Mouse (Mus musculus) MEL (cell line): ENCODE results near the gene Ddx21.

Source experiments
- CTCF ChIP-seq, 3 experiments: IDR thresholded peaks in 2 of 3; conservative IDR thresholded peaks in 1 of 3; 2 replicates each; pipeline ENCODE4 v1.5.1; 2011 to 2012; ENCODE audit warnings: low read length in 3 of 3, low read depth in 2 of 3, mild to moderate bottlenecking in 2 of 3, improper control_type of control experiment in 1 of 3, inconsistent platforms in 1 of 3, mixed read lengths in 1 of 3, moderate library complexity in 1 of 3; ENCODE audit not compliant: control insufficient read depth in 1 of 3, insufficient read depth in 1 of 3, poor library complexity in 1 of 3, severe bottlenecking in 1 of 3
- HCFC1 ChIP-seq: IDR thresholded peaks from 2 replicates; pipeline ENCODE4 v1.6.1; 2012; ENCODE audit warnings: low read depth, mild to moderate bottlenecking, inconsistent platforms, low read length, improper control_type of control experiment, moderate library complexity
- MAX ChIP-seq: IDR thresholded peaks from 2 replicates; pipeline ENCODE4 v1.6.1; 2011; ENCODE audit warnings: low read length, improper control_type of control experiment
- RAD21 ChIP-seq: IDR thresholded peaks from 2 replicates; pipeline ENCODE4 v1.6.1; 2011; ENCODE audit warnings: mild to moderate bottlenecking, low read depth, low read length, improper control_type of control experiment
- ZKSCAN1 ChIP-seq: IDR thresholded peaks from 2 replicates; pipeline ENCODE4 v1.6.1; 2012; ENCODE audit warnings: low read depth, mild to moderate bottlenecking, inconsistent platforms, low read length, improper control_type of control experiment, moderate library complexity

DNA sequence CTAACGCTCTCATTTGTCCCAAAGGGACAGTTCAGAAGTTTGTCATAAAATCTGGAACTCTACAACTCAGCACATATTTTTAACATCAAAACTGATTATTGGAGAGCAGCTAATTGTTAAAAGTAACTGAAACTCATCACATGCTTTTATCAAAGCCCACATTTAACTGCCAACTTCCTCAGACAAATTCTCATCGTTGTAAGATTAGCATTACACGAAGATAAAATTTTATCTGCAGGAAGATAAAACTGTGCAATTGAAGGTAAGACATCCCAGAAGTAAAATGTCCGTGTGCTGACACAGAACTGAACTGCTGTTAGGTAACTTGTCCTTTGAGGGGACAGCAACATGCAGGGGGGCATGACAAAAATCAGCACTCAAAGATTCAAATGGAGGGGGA, 33.2 kb downstream of the Ddx21 start:
- TF ChIP-seq MAX, result no peak
- TF ChIP-seq ZKSCAN1, result no peak
- peak; percentile 46 for TF ChIP-seq HCFC1
- no peak for TF ChIP-seq CTCF (IDR thresholded peaks at IDR 0.05 in 2 of 3, conservative IDR thresholded peaks at IDR 0.05 in 1 of 3; ENCODE audit: control insufficient read depth in 1 of 3, insufficient read depth in 1 of 3, low read depth in 2 of 3, low read length in 3 of 3, poor library complexity in 1 of 3, severe bottlenecking in 1 of 3)
- no peak for TF ChIP-seq RAD21
